Mouse (Mus musculus) hindbrain, embryonic 15.5 days (tissue): ENCODE data around the gene Shld2. TPM values are rescaled to one million over a fixed set of nuclear protein-coding genes. Genes with fewer than 3 reads are reported as not detected.
A peak's percentile ranks its signal among the peaks of the same experiment; 100 is the strongest.
"Not testable (repeated sequence)": the region's sequence is repeated elsewhere in the genome, so short reads cannot be mapped to it uniquely, and the experiment has no call there.

Experiments
- ATAC-seq: fragments of 200-750 bp; cut with Nextera tagmentation; 2 replicates; pipeline ENCODE4 v1.8.0; 2017; ENCODE audit warnings: low read depth, moderate number of reproducible peaks, moderate TSS enrichment; ENCODE audit not compliant: low FRiP score
- H3K27ac ChIP-seq: fragments of 300-500 bp; sonication (generic); replicated peaks from 2 replicates; pipeline ENCODE4 v1.5.1; 2015; ENCODE audit warnings: mild to moderate bottlenecking, inconsistent platforms
- H3K27me3 ChIP-seq: fragments of 300-500 bp; sonication (generic); 2 replicates; pipeline ENCODE4 v1.6.1; 2015; ENCODE audit warnings: control low read depth, inconsistent platforms
- H3K36me3 ChIP-seq: fragments of 300-500 bp; sonication (generic); 2 replicates; pipeline ENCODE4 v1.6.1; 2015; ENCODE audit warnings: control low read depth, inconsistent platforms
- H3K4me1 ChIP-seq: fragments of 300-500 bp; sonication (generic); replicated peaks from 2 replicates; pipeline ENCODE4 v1.6.1; 2015; ENCODE audit warnings: control low read depth, inconsistent platforms
- H3K4me2 ChIP-seq: fragments of 300-500 bp; sonication (generic); 2 replicates; pipeline ENCODE4 v1.6.1; 2015; ENCODE audit warnings: moderate library complexity, mild to moderate bottlenecking, inconsistent platforms
- H3K4me3 ChIP-seq: fragments of 300-500 bp; sonication (generic); 2 replicates; pipeline ENCODE4 v1.5.1; 2015; ENCODE audit warnings: mild to moderate bottlenecking, inconsistent platforms
- H3K9ac ChIP-seq: fragments of 300-500 bp; sonication (generic); 2 replicates; pipeline ENCODE4 v1.6.1; 2015; ENCODE audit warnings: inconsistent platforms
- H3K9me3 ChIP-seq: fragments of 300-500 bp; sonication (generic); 2 replicates; pipeline ENCODE4 v1.6.1; 2016; ENCODE audit warnings: control low read depth, inconsistent platforms
- WGBS: fragments of 180-500 bp; shearing (Covaris S2); methylation state at CpG from one replicate; pipeline ENCODE4 v1.1.7; 2015; 5-methylcytosine and 5-hydroxymethylcytosine counted together
- polyA plus RNA-seq: library from polyadenylated mRNA; unstranded; fragments of >200 nt; fragmentation: Nextera tagmentation; extraction: Ambion mirVana; gene quantifications from 2 replicates; pipeline ENCODE4 v1.2.1, GENCODE M21; 2015

Shld2 gene
- polyA plus RNA-seq, 1 experiment from 2014 or later, result 5.9 TPM

DNA sequence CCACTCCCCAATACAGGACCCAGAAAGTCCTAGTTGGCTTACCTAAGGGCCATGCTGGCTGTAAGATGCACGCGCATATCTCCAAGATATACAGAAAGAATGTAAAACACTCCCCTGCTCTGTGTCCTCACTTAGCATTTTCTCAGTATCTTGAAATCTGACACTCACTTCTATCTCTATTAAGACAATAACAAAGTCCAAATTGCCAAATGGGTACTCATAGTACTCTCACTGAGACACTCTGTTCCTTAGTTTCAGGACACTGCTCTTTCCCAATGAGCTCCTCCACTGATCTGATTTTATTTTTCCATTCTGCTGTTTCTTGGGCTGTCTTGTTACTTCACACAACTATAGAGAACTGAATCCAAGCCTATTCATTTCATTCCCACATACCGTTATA, 36.2 kb downstream of the Shld2 start:
- Histone ChIP-seq H3K4me3 (no peak overlapping the region), H3K4me1 (no peaks in the 10 kb centered on the region), H3K36me3 (no peaks in the 10 kb centered on the region), H3K9ac (no peak overlapping the region), H3K4me2 (no peak overlapping the region), H3K27ac (no peak overlapping the region), H3K9me3 (no peaks in the 10 kb centered on the region), H3K27me3 (no peaks in the 10 kb centered on the region)
- 95% methylated on average over 3 of the region's 3 CpGs for WGBS
- ATAC-seq, result no peak

DNA sequence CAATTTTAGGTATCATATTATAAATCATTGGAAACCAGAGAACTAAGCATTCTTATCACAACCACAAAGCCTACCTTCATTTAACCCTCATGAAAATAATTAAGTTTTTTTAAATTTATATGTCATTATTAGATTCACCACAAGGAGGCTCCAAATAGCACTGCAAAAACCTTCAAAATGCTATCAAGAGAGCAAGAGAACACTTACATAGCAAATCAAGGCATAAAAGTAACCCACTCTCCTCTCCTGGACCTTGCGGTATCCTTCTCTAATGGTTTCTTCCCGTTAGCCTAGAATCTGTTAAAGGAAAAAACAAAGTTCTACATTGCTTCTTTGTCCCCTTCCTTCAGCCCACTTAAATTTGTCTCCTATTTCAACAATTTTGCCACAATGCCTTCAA, 37.0 kb downstream of the Shld2 start:
- H3K4me1 ChIP-seq, result no peaks in the 10 kb centered on the region
- no peak overlapping the region for H3K4me2 ChIP-seq
- no peak overlapping the region for H3K9ac ChIP-seq
- no peaks in the 10 kb centered on the region for H3K27me3 ChIP-seq
- H3K4me3 ChIP-seq, result no peak overlapping the region
- no peaks in the 10 kb centered on the region for H3K36me3 ChIP-seq
- no peak overlapping the region for H3K27ac ChIP-seq
- no peaks in the 10 kb centered on the region for H3K9me3 ChIP-seq
- ATAC-seq, result no peak
- WGBS, result 49% methylated on average over 2 of the region's 2 CpGs

GRCm38 (mm10) chr14:34268046-34268445, 42.2 kb downstream of the Shld2 start:
- Histone ChIP-seq H3K27ac (no peak overlapping the region), H3K36me3 (no peaks in the 10 kb centered on the region), H3K4me3 (no peak overlapping the region), H3K9me3 (no peaks in the 10 kb centered on the region), H3K9ac (no peak overlapping the region), H3K27me3 (no peaks in the 10 kb centered on the region), H3K4me2 (no peak overlapping the region), H3K4me1 (no peaks in the 10 kb centered on the region)
- WGBS, result 83% methylated on average over 9 of the region's 9 CpGs
- no peak for ATAC-seq

- H3K27ac ChIP-seq, H3K4me2 ChIP-seq, H3K9me3 ChIP-seq, H3K4me1 ChIP-seq, H3K9ac ChIP-seq, ATAC-seq, H3K36me3 ChIP-seq, H3K27me3 ChIP-seq, H3K4me3 ChIP-seq: not testable (repeated sequence)
- 73% methylated on average over 3 of the region's 3 CpGs for WGBS
Measured at GRCm38 (mm10) chr14:34258525-34258924, 51.8 kb downstream of the Shld2 start.

DNA sequence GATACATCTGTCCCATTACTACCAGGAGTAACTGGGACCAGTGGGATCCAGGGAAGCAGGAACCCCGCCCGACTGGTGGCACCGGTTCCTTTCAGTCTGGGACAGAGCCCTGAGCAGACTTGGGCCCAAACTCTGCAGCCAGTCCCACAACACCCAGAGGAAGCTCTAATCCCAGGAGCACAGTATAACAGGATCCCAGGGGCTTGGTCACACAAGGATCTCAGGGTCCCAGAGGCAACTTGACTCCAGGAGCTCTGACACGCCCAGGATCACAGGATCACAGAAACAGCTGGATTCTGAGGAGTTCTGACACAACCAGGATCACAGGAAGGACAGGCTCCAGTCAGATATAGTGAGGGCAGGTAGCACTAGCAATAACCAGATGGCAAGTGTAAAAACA, 57.0 kb downstream of the Shld2 start:
- H3K27me3 ChIP-seq, result no peaks in the 10 kb centered on the region
- H3K9me3 ChIP-seq, result no peaks in the 10 kb centered on the region
- H3K36me3 ChIP-seq, result no peaks in the 10 kb centered on the region
- no peaks in the 10 kb centered on the region for H3K4me1 ChIP-seq
- 89% methylated on average over 4 of the region's 4 CpGs for WGBS
- no peak for ATAC-seq
- no peak overlapping the region for H3K4me2 ChIP-seq
- no peak overlapping the region for H3K27ac ChIP-seq
- H3K4me3 ChIP-seq, result no peak overlapping the region
- H3K9ac ChIP-seq, result no peak overlapping the region

- Histone ChIP-seq H3K4me2 (no peak overlapping the region), H3K36me3 (no peaks in the 10 kb centered on the region), H3K4me3 (no peak overlapping the region), H3K9me3 (no peaks in the 10 kb centered on the region), H3K27ac (no peak overlapping the region), H3K4me1 (no peaks in the 10 kb centered on the region), H3K27me3 (no peaks in the 10 kb centered on the region), H3K9ac (no peak overlapping the region)
- ATAC-seq, result no peak
- WGBS, result 62% methylated on average over 6 of the region's 6 CpGs
Measured at GRCm38 (mm10) chr14:34252470-34253145, 57.7 kb downstream of the Shld2 start.

GRCm38 (mm10) chr14:34240676-34241075, 69.6 kb downstream of the Shld2 start:
- Histone ChIP-seq H3K9me3 (no peaks in the 10 kb centered on the region), H3K9ac (no peak overlapping the region), H3K4me1 (no peaks in the 10 kb centered on the region), H3K27ac (no peak overlapping the region), H3K4me3 (no peak overlapping the region), H3K27me3 (no peaks in the 10 kb centered on the region), H3K4me2 (no peak overlapping the region), H3K36me3 (no peaks in the 10 kb centered on the region)
- ATAC-seq, result no peak
- 87% methylated on average over 6 of the region's 6 CpGs for WGBS

DNA sequence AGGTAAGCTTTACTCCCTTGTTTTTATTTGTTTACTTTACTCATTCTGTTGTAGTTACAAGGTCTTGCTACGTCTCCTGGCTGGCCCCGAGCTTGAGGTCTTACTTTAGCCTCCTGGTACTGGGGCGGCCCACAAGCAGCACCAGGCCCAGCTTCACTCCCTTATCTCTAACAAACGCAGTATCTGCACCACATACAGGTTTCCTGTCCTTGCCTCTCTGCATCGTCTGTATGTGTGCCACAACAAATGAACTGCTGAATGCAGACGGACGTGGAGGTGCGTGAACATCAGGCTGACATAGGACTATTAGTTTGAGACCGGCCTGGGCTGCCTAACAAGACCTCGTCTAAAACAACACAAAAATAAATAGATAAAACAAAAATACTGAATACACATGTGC, 70.0 kb downstream of the Shld2 start:
- no peak for ATAC-seq
- Histone ChIP-seq H3K27ac (no peak overlapping the region), H3K27me3 (no peaks in the 10 kb centered on the region), H3K4me2 (no peak overlapping the region), H3K9me3 (no peaks in the 10 kb centered on the region), H3K9ac (no peak overlapping the region), H3K4me3 (no peak overlapping the region), H3K36me3 (no peaks in the 10 kb centered on the region), H3K4me1 (no peaks in the 10 kb centered on the region)
- 93% methylated on average over 10 of the region's 10 CpGs for WGBS

DNA sequence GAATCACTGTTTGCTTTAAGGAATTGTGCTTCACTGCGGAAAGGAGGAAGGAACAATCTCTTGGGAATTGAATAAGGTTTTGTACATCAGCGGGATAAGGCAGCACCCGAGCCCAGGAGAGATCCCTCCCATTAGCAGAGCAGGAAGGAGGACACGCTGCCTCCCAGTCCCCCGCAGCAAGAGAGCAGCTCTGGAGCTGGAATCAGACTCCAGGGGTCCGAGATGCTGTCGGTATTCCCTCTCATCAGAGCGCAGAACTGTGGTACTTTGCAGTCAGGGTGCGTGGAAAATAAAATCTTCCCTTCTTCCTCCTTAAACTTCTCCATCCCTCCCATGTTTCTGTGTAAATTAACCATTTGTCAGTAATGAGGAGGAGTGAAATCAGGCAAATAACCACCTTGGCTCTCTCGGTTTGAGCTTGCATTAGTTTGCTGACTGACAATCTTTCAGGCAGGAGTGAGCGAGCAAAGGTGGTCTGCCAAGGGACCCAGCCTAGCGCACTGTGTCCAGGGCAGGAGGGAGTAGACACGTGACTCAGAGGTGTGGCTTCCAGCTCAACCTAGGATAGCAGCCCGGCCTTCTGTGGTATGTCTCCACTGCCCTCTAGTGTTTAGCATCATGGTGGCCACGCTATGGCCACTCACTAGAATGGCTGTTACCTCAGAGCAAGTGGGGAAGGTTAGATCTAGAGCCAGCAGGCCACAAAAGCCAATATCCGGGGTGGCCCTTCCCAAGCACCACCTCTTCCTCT, 75.5 kb downstream of the Shld2 start:
- no peak overlapping the region for H3K27ac ChIP-seq
- peak overlapping the region; percentile 87 for H3K4me2 ChIP-seq
- no peaks in the 10 kb centered on the region for H3K9me3 ChIP-seq
- WGBS, result 2% methylated on average over 16 of the region's 16 CpGs
- H3K27me3 ChIP-seq, result no peaks in the 10 kb centered on the region
- H3K4me1 ChIP-seq, result peaks cover 5% of the 10 kb centered on the region
- no peaks in the 10 kb centered on the region for H3K36me3 ChIP-seq
- peak overlapping the region; percentile 49 for H3K9ac ChIP-seq
- ATAC-seq, result peak; percentile 98
- peak overlapping the region; percentile 38 for H3K4me3 ChIP-seq

- Histone ChIP-seq H3K4me3 (no peak overlapping the region), H3K4me1 (peaks cover 5% of the 10 kb centered on the region), H3K27me3 (no peaks in the 10 kb centered on the region), H3K9me3 (no peaks in the 10 kb centered on the region), H3K4me2 (no peak overlapping the region), H3K36me3 (no peaks in the 10 kb centered on the region), H3K9ac (no peak overlapping the region), H3K27ac (no peak overlapping the region)
- no peak for ATAC-seq
- WGBS, result 70% methylated on average over 4 of the region's 4 CpGs
Measured at GRCm38 (mm10) chr14:34233846-34234245, 76.4 kb downstream of the Shld2 start.

DNA sequence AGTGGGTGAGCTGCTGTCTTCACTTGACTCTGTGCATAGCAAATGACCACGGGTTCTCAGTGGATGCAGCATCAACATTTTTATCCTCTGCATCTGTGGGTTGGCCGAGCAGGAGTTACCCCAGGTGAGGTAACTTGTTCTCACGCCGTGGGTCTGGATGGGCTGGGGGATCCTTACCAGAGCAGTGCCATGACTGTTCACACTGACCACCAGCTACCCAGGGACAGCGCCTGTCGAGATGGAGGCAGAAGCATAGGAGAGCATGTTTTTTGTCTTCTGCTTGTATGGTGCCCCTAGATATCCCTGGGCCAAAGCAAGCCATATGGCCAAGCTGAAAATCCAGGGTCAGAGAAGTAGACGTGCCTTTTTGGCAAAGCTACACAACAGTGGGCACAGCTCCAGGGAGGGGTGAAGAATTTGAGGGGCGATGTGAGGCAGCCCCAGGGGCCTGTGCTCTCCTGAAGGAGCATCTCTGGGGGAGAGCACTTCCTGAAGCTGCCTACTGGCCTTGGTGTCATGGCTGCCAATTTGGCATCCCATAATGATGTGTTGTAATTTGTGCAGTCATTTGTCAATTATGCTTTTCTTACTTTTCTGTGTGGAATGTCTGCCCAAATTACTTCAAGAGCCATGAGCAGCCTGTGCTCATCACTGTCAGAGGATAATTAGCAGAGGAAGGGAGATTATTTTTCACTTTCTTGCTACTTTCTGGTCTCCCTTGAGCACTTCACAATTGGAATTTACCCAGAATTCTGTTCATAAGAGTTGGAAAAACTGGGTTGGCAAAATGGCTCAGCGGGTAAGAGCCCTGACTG, 77.2 kb downstream of the Shld2 start:
- no peaks in the 10 kb centered on the region for H3K9me3 ChIP-seq
- no peak overlapping the region for H3K27ac ChIP-seq
- no peak overlapping the region for H3K4me3 ChIP-seq
- WGBS, result 81% methylated on average over 9 of the region's 9 CpGs
- peaks cover 5% of the 10 kb centered on the region for H3K4me1 ChIP-seq
- no peaks in the 10 kb centered on the region for H3K27me3 ChIP-seq
- no peak overlapping the region for H3K9ac ChIP-seq
- ATAC-seq, result no peak
- H3K36me3 ChIP-seq, result no peaks in the 10 kb centered on the region
- no peak overlapping the region for H3K4me2 ChIP-seq

GRCm38 (mm10) chr14:34232340-34232739, 78.0 kb downstream of the Shld2 start:
- no peaks in the 10 kb centered on the region for H3K36me3 ChIP-seq
- ATAC-seq, result no peak
- H3K4me1 ChIP-seq, result peaks cover 5% of the 10 kb centered on the region
- H3K9me3 ChIP-seq, result no peaks in the 10 kb centered on the region
- no peak overlapping the region for H3K4me3 ChIP-seq
- no peak overlapping the region for H3K4me2 ChIP-seq
- no peaks in the 10 kb centered on the region for H3K27me3 ChIP-seq
- WGBS, result 41% methylated on average over 7 of the region's 7 CpGs
- H3K9ac ChIP-seq, result no peak overlapping the region
- H3K27ac ChIP-seq, result no peak overlapping the region
